Mouse (Mus musculus): ENCODE measurements around the gene Ergic1. TPM values are rescaled to one million over a fixed set of nuclear protein-coding genes. Genes with fewer than 3 reads are reported as not detected.

Ergic1 gene
- total RNA-seq, 2 experiments from 2014 or later: 132 to 144 TPM

- DNase-seq (ENCODE audit: low spot score in 2 of 2): no peak
These were observed 35.7 kb downstream of the Ergic1 start for GRCm38 (mm10) chr17:26596856-26597481.

DNA sequence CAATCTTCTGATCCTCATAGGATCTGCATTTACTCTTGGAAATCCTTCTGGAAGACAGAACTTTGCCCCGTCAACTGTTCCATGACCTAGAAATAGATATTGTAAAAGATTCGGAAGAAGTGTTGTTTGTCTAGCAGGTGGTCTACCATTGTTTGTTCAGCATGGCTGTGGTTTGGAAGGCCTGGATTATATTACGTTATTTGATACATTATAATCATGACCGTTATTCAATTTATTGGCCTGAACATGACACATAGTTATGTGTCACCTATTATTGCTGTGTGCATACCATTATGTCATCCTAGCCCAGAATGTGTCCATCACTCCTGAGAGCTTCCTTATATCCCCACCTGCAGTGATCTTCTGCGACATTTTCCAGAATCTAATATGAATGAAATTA, 37.6 kb downstream of the Ergic1 start:
- no peak for DNase-seq (ENCODE audit: low spot score in 2 of 2)

DNA sequence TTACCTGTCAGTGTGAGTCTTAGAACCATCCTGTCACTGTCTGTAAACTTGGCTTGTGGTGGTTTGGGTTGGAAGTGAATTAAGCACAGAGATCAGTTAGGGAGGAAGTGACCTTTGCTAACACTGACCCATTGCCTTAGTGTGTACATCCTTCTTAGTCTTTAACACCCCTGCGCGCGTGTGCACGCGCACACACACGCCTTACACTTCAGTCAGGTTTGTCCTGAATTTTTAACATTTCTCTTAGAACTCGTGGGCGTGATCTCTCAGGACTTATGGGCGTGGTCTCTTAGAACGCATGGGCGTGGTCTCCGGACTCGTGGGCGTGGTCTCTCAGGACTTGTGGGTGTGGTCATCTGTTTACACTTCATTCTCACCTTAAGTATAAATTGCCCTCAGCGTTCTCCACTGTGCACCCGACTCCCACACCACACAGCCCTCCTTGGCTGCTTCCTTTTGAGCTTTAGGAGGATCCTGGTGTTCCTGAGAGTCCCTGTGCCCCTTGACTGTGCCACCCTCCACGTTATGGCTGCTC, 39.7 kb downstream of the Ergic1 start:
- DNase-seq (ENCODE audit: low spot score in 2 of 2): no peak

DNA sequence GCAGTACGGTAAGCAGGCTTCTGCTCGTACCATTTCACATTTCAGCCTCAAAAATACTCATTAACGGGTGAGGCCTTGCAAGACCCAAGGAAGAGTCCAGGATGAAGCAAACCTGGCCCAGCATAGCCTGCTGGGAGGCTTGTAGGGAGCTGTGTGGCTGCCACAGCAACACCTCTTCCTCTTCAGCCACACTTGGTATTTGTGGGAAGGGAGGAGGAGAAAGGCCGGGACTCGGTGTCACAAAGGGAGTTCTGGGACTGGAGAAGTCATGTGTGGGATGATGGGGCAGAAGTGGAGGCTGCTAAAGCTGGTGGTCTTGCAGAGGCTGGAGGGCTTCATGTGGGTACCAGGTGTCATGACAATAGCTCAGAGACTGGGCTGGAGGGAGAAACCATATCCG, 40.2 kb downstream of the Ergic1 start:
- no peak for DNase-seq (ENCODE audit: low spot score in 2 of 2)

GRCm38 (mm10) chr17:26601926-26602325, 40.6 kb downstream of the Ergic1 start:
- DNase-seq (ENCODE audit: low spot score in 2 of 2): no peak

- DNase-seq (ENCODE audit: low spot score in 2 of 2): no peak
These were observed 41.1 kb downstream of the Ergic1 start for GRCm38 (mm10) chr17:26602371-26602885.

DNA sequence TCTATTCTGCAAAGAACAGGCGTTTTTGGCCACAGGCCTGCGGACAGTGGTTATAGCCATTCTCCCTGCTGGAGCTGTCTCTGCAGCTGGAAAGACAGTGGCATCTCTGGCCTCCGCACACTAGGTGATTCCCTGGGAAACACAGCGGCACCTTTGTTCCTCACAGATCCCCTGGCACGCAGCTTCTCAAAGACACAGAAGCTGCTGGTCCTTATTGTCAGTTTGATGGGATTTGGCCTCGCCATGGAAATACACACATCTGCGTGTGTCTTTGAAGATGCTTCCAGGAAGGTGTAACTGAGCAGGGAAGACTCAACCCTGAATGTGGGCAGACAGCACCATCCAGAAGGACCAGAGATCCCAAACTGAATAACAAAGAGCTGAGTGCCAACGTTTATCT, 42.0 kb downstream of the Ergic1 start:
- no peak for DNase-seq (ENCODE audit: low spot score in 2 of 2)

DNA sequence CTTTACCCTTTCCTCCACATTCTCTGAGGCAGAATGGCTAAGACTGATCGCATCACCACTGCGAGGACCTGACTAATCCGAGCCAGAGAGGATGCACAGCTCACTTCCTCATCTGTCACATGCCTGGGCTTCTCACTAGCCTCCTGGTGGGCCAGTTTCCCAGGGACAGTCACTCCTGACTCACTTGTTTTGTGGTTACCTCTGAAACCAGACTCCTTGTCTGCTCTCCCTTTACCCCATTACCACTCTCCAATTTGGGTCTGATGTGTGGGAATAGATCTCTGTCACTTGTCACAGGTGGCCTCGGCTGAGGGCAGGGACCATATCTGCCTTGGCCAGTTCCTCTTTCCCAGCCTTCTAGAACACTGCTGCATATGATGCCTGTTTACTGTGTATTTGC, 44.3 kb downstream of the Ergic1 start:
- DNase-seq (ENCODE audit: low spot score in 2 of 2): no peak

- no peak for DNase-seq (ENCODE audit: low spot score in 2 of 2)
These were observed 45.2 kb downstream of the Ergic1 start for GRCm38 (mm10) chr17:26606516-26606915.

- no peak for DNase-seq (ENCODE audit: low spot score in 2 of 2)
These were observed 47.1 kb downstream of the Ergic1 start for GRCm38 (mm10) chr17:26608348-26608747.

DNA sequence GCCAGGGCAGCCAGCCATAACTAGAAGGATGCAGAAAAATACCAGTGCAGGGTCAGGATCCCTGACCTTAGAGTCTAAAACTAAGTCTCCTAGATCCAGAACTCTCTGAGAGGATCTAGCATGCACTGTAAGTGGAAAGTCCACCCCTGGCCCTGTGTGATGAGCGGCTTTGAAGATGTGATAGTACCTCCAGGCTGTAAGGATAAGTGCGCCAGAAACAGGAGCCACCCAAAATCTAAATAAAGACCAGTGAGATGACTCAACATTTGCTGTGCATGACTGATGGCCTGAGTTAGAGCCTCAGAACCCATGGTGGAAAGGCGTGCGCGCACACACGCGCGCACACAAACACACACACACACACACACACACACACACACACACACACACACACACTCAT, 47.6 kb downstream of the Ergic1 start:
- no peak for DNase-seq (ENCODE audit: low spot score in 2 of 2)

GRCm38 (mm10) chr17:26609820-26610219, 48.5 kb downstream of the Ergic1 start:
- DNase-seq (ENCODE audit: low spot score in 2 of 2): peak; percentile 58 to 59

DNA sequence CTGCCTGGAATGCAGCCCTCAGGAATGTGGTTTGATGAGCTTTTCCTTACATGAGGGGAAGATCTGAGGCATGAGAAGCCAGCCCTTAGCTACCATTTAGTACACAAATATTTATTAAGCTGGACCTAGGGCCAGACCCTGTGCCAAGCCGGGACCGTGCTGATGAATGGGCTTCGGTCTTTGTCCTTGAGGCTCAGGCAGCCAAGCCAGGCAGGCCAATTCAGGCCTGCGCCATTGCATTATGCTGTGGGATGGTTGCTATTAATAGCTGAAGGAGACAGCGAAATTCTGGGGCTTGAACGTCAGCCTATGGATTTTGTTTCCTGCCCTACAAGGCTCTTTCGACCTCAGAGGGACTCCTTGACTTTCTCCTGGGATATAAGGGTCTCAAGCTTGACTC, 50.0 kb downstream of the Ergic1 start:
- DNase-seq (ENCODE audit: low spot score in 2 of 2): no peak

GRCm38 (mm10) chr17:26611918-26612317, 50.6 kb downstream of the Ergic1 start:
- DNase-seq (ENCODE audit: low spot score in 2 of 2): no peak

DNA sequence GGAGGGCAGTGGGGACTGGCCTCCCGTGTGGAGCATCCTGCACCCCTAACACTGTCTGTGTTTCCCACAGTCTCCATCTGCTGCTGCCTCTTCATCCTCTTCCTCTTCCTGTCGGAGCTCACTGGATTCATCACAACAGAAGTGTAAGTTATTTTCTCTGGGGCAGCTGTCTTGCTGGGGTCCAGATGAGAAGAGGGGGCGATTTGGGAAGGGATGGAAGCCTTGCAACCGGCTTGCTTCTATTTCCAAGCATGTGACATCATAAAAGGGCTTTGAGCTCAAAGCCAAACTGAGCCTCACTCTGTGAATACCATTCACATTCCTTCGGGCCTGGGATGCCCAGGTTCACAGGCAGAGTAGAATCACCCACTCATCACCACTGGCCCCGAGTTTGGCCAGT, 53.0 kb downstream of the Ergic1 start:
- DNase-seq (ENCODE audit: low spot score in 2 of 2): no peak

DNA sequence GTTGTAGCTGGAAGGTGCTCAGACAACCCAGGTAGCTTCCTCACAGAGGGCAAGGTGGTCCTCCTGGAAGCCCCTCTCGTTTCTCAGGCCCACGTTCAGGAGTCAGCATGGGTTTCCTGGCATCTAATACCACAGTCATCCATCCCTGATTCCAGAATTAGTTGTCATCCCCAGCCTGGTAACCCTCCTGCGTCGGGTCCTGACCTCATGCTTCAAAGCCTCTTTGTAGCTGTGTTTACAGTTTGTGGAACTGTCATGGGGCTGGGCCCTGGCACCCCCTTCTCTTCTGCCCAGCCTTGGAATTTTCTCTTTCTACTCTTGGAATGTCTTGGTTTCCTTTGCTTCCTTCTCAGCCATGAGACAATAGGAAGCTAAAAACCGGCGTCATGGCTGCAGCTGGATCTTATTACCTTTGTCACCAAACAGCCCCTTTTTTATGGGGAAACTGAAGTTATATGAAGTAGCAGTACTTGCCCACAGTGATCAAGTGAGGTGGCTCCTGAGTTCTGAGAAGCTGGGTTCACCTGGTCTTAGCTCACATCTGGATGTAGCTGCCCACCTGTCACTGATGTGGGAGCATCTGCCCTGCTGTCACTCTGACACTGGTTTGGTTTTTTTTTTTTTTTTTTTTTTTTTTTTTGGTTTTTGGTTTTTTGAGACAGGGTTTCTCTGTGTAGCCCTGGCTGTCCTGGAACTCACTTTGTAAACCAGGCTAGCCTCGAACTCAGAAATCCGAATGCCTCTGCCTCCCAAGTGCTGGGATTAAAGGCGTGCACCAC, 53.6 kb downstream of the Ergic1 start:
- no peak for DNase-seq (ENCODE audit: low spot score in 2 of 2)

DNA sequence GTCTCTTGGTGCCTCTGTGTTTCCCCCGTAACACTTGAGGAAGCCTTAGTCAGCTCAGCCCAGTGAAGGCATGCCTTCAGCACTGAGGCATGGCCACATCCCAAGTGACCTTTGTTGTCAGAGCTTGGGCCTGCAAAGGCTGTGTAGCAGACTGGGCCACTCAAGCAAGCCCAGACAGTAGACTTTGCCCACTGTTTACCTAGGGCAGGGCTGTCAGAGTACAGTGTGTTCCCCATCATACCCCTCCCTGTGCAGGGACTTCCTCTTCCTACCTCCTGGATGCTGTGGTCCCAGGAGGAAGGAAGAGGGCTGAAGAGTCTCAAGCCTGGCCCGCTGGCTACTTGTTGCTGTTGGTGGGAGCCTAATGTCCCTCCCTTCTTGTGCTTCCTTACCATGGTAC, 55.4 kb downstream of the Ergic1 start:
- no peak for DNase-seq (ENCODE audit: low spot score in 2 of 2)

- DNase-seq (ENCODE audit: low spot score in 2 of 2): no peak
These were observed 57.2 kb downstream of the Ergic1 start for GRCm38 (mm10) chr17:26618498-26618897.

- no peak for DNase-seq (ENCODE audit: low spot score in 2 of 2)
These were observed 58.3 kb downstream of the Ergic1 start for GRCm38 (mm10) chr17:26619577-26619976.

DNA sequence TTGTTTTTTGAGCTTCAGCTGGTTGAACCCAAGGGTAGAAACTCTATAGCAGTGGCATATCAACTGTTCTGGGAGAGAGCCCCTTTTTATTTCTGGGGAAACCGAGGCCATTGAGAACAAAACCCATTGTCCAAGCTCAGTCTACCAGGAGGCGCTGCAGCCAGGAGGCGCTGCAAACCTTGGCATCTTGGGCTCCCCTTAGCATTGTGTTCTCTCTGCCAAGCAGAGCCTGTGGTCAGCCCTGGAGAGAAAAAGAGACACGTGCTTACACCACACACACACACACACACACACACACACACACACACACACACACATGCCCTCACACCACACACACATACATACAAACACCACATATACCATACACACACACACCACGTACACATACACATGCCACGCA, 59.0 kb downstream of the Ergic1 start:
- DNase-seq (ENCODE audit: low spot score in 2 of 2): no peak

- peak in 1 of 2 experiments; percentile 64 for DNase-seq (ENCODE audit: low spot score in 2 of 2)
These were observed 59.8 kb downstream of the Ergic1 start for GRCm38 (mm10) chr17:26620786-26621766.

All from layer of hippocampus, postnatal 14 days (tissue).